Mouse (Mus musculus) myocyte (in vitro differentiated cells): Measurements from ENCODE around the gene Iqcn.

Source experiments
- E2F4 ChIP-seq: IDR thresholded peaks from one replicate; pipeline ENCODE4 v1.6.1; 2011; ENCODE audit warnings: mild to moderate bottlenecking, control low read depth, moderate library complexity; ENCODE audit not compliant: insufficient read depth
- MAX ChIP-seq: IDR thresholded peaks from one replicate; pipeline ENCODE4 v1.6.1; 2011; ENCODE audit warnings: low read depth, mild to moderate bottlenecking, control low read depth
- MYOD1 ChIP-seq, 3 experiments: IDR thresholded peaks; one replicate each; pipeline ENCODE4 v1.6.1; 2011; ENCODE audit warnings: control low read depth in 2 of 3, low read depth in 2 of 3, mild to moderate bottlenecking in 2 of 3, moderate library complexity in 1 of 3; ENCODE audit not compliant: insufficient read length in 2 of 3, control insufficient read depth in 1 of 3
- POLR2A ChIP-seq: IDR thresholded peaks from one replicate; pipeline ENCODE4 v1.6.1; 2011; ENCODE audit warnings: low read depth, mild to moderate bottlenecking, control low read depth, moderate library complexity; ENCODE audit not compliant: insufficient read length

GRCm38 (mm10) chr8:70745691-70746220 is 42.5 kb downstream of the Iqcn start:
- no peak for TF ChIP-seq MYOD1 (IDR thresholded peaks at IDR 0.05; ENCODE audit: control insufficient read depth in 1 of 3, insufficient read length in 2 of 3, low read depth in 2 of 3)
- no peak for TF ChIP-seq POLR2A
- TF ChIP-seq E2F4 = no peak
- TF ChIP-seq MAX = no peak
